Mouse (Mus musculus) cerebellum, adult 2 months (tissue): Measurements from ENCODE around the gene Ms4a6b. TPM values are rescaled to one million over a fixed set of nuclear protein-coding genes. Genes with fewer than 3 reads are reported as not detected.
"Not testable (repeated sequence)": the region's sequence is repeated elsewhere in the genome, so short reads cannot be mapped to it uniquely, and the experiment has no call there.

ENCODE experiments used
- DNase-seq, 2 experiments: peaks; one replicate each; pipeline ENCODE4 v3.0.0; 2021
- H3K27ac ChIP-seq: fragments of 200-500 bp; 2 replicates; pipeline ENCODE4 v1.5.1; 2012; ENCODE audit warnings: low read length, control low read depth, inconsistent platforms; ENCODE audit not compliant: insufficient read depth
- H3K27me3 ChIP-seq: fragments of 200-500 bp; 2 replicates; pipeline ENCODE4 v1.6.1; 2012; ENCODE audit warnings: inconsistent platforms, mild to moderate bottlenecking, low read length, moderate library complexity; ENCODE audit not compliant: control insufficient read depth, insufficient read depth
- H3K4me1 ChIP-seq: fragments of 200-500 bp; 2 replicates; pipeline ENCODE4 v1.6.1; 2011; ENCODE audit warnings: low read length; ENCODE audit not compliant: control insufficient read depth, insufficient read depth
- H3K4me3 ChIP-seq: fragments of 200-500 bp; replicated peaks from 2 replicates; pipeline ENCODE3; 2011; ENCODE audit warnings: mild to moderate bottlenecking, low read depth, low read length, control low read depth; ENCODE audit not compliant: insufficient read depth
- CTCF ChIP-seq: fragments of 200-500 bp; IDR thresholded peaks from 2 replicates; pipeline ENCODE4 v1.5.1; 2011; ENCODE audit warnings: low read depth, mild to moderate bottlenecking, control low read depth, low read length, moderate library complexity, borderline replicate concordance; ENCODE audit not compliant: insufficient read depth
- POLR2A ChIP-seq: fragments of 200-500 bp; IDR thresholded peaks from 2 replicates; pipeline ENCODE4 v1.6.1; 2011; ENCODE audit warnings: low read length, control low read depth, borderline replicate concordance; ENCODE audit not compliant: insufficient read depth
- WGBS: fragments of 180-500 bp; shearing (Covaris S2); methylation state at CpG from one replicate; pipeline ENCODE4 v1.1.7; 2018; 5-methylcytosine and 5-hydroxymethylcytosine counted together
- polyA plus RNA-seq: library from polyadenylated mRNA; depleted of rRNA; stranded (reverse); fragments of >200 nt; gene quantifications from 2 replicates; pipeline ENCODE4 v1.2.3, GENCODE M21; 2012; rRNA removed

Gene Ms4a6b
- 0.43 and 0.57 TPM in 2 replicates for polyA plus RNA-seq

DNA sequence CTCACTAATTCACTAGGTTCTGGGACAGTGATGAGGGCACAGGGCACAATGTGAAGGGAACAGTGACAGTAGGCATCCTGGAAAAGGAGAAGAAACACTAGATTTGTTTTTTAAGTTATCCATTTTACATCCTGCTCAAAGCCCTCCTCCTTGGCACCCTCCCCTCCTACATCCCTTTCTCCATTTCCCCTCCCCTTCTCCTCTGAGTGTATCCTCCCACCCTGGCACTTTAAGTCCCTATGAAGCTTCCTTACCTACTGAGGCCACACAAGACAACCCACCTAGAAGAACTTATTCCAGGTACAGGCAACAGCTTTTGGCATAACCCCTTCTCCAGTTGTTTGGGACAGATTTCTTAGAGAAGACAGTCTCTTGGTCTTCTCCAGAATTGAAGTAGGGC is at the start of gene Ms4a6b:
Ms4a6b (plus strand) TSS at position 267 of the 400 bp plus-strand sequence.
- no peak for DNase-seq
- Histone ChIP-seq H3K27me3 (no peaks in the 10 kb centered on the region), H3K4me1 (no peaks in the 10 kb centered on the region), H3K27ac (no peak within 1 kb of the TSS), H3K4me3 (no peak within 1 kb of the TSS)
- no peak for TF ChIP-seq CTCF
- no peak for TF ChIP-seq POLR2A

DNA sequence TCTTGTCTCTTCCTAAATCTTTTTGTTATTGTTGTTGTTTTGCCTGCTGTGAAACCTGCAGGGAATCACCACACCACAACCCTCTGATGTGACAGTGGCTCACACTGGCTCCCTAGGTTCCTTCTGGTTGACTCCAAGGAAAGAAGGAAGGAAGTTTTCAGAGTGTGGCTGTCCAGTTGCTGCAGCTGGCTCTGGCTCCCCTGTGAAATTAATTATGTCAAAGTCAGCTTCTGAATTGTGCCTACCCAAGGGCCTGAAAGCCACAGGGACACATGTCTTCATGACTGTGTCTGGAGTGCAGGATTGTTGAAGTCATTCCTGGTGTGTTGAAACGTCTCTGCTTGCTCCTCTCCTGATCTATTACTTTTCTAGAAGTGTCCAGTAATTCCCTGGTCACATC is 48.0 kb upstream of the Ms4a6b start:
- 46% methylated on average over 1 of the region's 1 CpGs for WGBS
- not testable (repeated sequence) for DNase-seq, H3K27ac ChIP-seq, H3K4me1 ChIP-seq, H3K27me3 ChIP-seq, H3K4me3 ChIP-seq

DNA sequence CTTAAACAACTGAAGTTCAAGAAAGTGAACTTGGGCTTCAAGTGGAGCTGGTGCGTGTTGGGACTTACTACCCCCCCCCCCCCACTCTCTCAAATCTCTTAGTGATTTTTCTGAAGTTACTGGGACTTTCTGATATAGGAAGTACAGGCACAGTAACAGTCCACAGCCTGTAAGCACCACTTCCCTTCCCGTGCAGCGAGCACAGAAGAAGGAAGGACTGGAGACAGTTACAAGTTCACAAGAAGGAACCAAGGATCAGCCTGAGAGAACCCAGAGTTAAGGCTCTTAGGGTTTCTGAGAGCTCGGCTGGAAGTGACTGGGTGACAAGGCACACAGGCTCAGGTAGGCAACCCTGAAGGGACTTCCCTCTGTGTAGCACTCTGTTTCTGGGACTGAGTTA is 47.1 kb upstream of the Ms4a6b start, which contains the start of gene Ms4a6c:
Ms4a6c (plus strand) TSS at position 152 of the 400 bp plus-strand sequence.
- DNase-seq, H3K27me3 ChIP-seq, H3K27ac ChIP-seq, H3K4me1 ChIP-seq, H3K4me3 ChIP-seq: not testable (repeated sequence)
- WGBS, result 81% methylated on average over 4 of the region's 4 CpGs

DNA sequence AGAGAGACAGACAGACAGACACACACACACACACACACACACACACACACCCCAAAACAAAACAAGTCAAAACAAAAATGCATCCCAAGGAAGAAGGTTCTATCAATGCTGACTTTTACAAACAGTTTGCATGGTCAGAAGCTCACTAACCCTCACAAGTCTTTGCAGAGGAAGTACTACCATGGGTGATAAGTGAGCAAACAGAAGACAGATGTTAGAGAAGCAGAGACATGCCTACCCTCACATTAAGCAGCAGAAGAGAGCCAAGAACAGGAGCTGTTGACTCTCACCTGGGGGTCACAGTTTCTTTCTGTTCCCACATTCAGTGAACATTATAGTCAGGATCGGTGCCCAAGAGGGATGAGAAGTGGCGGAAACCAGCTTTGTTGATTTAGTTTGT is 36.6 kb upstream of the Ms4a6b start:
- no peak for DNase-seq
- no peak for TF ChIP-seq POLR2A
- 86% methylated on average over 2 of the region's 2 CpGs for WGBS
- H3K4me1 ChIP-seq, result no peaks in the 10 kb centered on the region
- H3K4me3 ChIP-seq, result no peak overlapping the region
- no peaks in the 10 kb centered on the region for H3K27me3 ChIP-seq
- no peak overlapping the region for H3K27ac ChIP-seq

DNA sequence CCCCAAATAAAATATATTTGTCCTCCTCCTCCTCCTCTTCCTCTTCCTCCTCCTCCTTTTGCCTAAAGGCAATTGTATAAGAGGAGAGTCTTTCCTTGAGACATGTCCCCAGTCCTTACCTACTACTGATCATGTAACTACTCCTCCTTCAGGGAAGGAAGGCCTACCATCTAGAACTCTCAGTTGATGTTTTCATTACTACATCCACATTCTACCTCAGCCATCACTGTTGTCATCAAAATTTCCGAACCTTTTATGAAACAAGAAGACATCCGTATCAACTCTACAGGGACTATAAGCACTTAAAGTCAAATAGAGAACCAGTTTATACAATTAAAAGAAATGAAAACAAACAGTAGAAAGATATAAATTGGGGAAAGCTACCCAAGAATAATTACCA is 33.6 kb upstream of the Ms4a6b start:
- 91% methylated on average over 2 of the region's 2 CpGs for WGBS
- H3K4me3 ChIP-seq, result no peak overlapping the region
- H3K27me3 ChIP-seq, result no peaks in the 10 kb centered on the region
- no peaks in the 10 kb centered on the region for H3K4me1 ChIP-seq
- no peak overlapping the region for H3K27ac ChIP-seq
- no peak for TF ChIP-seq POLR2A
- no peak for TF ChIP-seq CTCF
- DNase-seq, result no peak

DNA sequence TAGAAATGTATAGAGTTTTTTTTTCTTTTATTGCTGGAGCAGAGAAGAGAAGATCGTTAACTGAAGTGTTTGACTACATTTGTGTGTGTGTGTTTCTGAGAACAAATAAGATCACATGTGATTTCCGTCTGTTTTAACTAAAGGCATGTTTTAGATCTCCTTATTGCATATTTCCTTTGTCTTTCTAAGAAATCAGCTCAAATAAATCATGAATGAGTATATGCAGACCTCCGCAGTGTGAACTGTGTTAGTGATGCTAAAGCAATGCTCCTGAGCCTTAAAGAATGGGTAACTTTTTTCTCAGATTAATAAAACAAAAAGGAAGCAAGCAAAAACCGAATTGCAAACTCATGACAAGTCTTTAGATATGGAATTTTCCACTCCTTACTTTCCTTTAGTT is 32.4 kb upstream of the Ms4a6b start:
- DNase-seq, result no peak
- Histone ChIP-seq H3K27ac (no peak overlapping the region), H3K4me1 (no peaks in the 10 kb centered on the region), H3K27me3 (no peaks in the 10 kb centered on the region), H3K4me3 (no peak overlapping the region)
- WGBS, result 70% methylated on average over 4 of the region's 4 CpGs
- TF ChIP-seq POLR2A (no peak), CTCF (no peak)

DNA sequence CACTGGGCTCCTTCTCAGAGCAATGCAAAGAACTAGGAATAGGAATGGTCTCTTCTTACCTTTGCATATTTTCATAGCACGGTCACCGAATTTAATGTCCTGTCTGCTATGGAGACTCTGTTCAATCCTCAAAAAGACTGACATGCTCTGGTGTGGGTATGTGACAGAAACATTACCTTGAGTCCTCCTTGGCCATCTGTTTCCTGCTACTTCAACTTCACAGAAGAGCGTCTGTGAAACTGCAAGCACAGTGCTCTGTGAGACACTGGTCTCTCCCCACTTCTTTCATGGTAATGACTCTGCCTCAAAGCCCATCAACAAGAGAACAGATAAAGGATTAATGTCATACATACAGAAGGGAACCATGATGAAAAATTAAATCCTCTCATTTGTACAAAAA is 31.9 kb upstream of the Ms4a6b start:
- no peak overlapping the region for H3K4me3 ChIP-seq
- 81% methylated on average over 3 of the region's 3 CpGs for WGBS
- H3K27ac ChIP-seq, result no peak overlapping the region
- DNase-seq, result no peak
- H3K27me3 ChIP-seq, result no peaks in the 10 kb centered on the region
- no peak for TF ChIP-seq CTCF
- no peak for TF ChIP-seq POLR2A
- no peaks in the 10 kb centered on the region for H3K4me1 ChIP-seq

DNA sequence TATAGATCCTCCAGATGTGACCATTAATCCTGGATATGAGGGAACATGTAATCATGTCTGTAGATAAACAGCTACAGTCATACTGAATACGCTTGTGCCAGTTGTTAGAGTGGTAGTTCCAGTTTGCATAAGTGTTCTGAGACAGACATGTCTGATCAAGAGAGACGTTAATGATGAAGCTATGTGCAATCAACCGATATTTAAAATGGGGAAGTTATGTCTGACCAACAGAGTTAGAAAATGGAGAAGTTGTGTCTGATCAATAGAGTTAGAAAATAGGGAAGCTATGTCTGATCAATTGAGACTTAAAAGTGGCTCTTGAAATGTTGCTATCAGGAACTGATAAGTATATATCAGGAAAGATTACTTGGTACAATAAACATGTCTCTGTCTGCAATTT is 31.0 kb upstream of the Ms4a6b start:
- no peak overlapping the region for H3K27ac ChIP-seq
- no peak overlapping the region for H3K4me3 ChIP-seq
- no peaks in the 10 kb centered on the region for H3K4me1 ChIP-seq
- WGBS, result 85% methylated on average over 3 of the region's 3 CpGs
- TF ChIP-seq CTCF (no peak), POLR2A (no peak)
- no peaks in the 10 kb centered on the region for H3K27me3 ChIP-seq
- no peak for DNase-seq

DNA sequence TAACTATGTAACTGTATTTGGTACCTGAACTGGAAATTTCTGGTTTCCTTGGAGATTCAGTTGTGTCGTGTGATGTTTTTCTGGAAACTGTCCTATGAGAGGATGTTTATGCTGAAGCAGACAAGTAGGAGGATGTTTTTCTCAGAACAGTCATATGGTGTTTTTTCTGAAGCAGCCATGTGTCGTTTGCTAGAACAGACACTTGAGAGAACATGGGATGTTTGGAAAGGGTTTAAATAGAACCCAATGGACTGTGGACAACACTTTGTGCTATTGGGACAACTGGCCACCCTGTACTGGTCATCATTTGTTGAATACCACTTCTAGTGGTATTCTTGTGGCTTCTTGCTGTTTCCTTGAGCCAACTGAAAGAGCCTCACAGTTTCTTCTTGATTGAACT is 30.6 kb upstream of the Ms4a6b start, which contains the start of gene Gm8369:
Gm8369 (plus strand) TSS at position 193 of the 400 bp plus-strand sequence.
- 68% methylated on average over 2 of the region's 2 CpGs for WGBS
- TF ChIP-seq CTCF (no peak), POLR2A (no peak)
- no peaks in the 10 kb centered on the region for H3K27me3 ChIP-seq
- no peak within 1 kb of the TSS for H3K4me3 ChIP-seq
- no peak for DNase-seq
- no peak within 1 kb of the TSS for H3K27ac ChIP-seq
- no peaks in the 10 kb centered on the region for H3K4me1 ChIP-seq
